Mouse (Mus musculus) erythroblast, embryonic 14.5 days (primary cell): ENCODE data around the gene Inafm1. TPM values are rescaled to one million over a fixed set of nuclear protein-coding genes. Genes with fewer than 3 reads are reported as not detected.
"Not testable (repeated sequence)": the region's sequence is repeated elsewhere in the genome, so short reads cannot be mapped to it uniquely, and the experiment has no call there.

ENCODE experiments used
- H3K27me3 ChIP-seq: 2 replicates; pipeline ENCODE4 v1.6.1; 2012; ENCODE audit warnings: inconsistent platforms; ENCODE audit not compliant: control insufficient read depth
- H3K36me3 ChIP-seq: 2 replicates; pipeline ENCODE4 v1.6.1; 2012; ENCODE audit warnings: mild to moderate bottlenecking, inconsistent platforms; ENCODE audit not compliant: control insufficient read depth
- H3K4me1 ChIP-seq: 2 replicates; pipeline ENCODE4 v1.6.1; 2012; ENCODE audit warnings: inconsistent platforms; ENCODE audit not compliant: control insufficient read depth
- H3K4me3 ChIP-seq: replicated peaks from 2 replicates; pipeline ENCODE3; 2012; ENCODE audit warnings: moderate library complexity, mild to moderate bottlenecking, inconsistent platforms
- H3K9me3 ChIP-seq: 2 replicates; pipeline ENCODE4 v1.6.1; 2012; ENCODE audit warnings: low read length, inconsistent platforms, mixed read lengths; ENCODE audit not compliant: control insufficient read depth
- GATA1 ChIP-seq: IDR thresholded peaks from 2 replicates; pipeline ENCODE4 v1.6.1; 2012; ENCODE audit warnings: low read length, inconsistent platforms, mixed read lengths
- TAL1 ChIP-seq: IDR thresholded peaks from 3 replicates; pipeline ENCODE4 v1.6.1; 2012; ENCODE audit warnings: low read length, inconsistent platforms, mixed read lengths
- polyA plus RNA-seq: library from polyadenylated mRNA; stranded (reverse); fragments of >175 nt; gene quantifications from 2 replicates; pipeline ENCODE4 v1.2.3, GENCODE M21; 2012

Inafm1 gene
- polyA plus RNA-seq, 1 experiment, result 7.9 TPM

DNA sequence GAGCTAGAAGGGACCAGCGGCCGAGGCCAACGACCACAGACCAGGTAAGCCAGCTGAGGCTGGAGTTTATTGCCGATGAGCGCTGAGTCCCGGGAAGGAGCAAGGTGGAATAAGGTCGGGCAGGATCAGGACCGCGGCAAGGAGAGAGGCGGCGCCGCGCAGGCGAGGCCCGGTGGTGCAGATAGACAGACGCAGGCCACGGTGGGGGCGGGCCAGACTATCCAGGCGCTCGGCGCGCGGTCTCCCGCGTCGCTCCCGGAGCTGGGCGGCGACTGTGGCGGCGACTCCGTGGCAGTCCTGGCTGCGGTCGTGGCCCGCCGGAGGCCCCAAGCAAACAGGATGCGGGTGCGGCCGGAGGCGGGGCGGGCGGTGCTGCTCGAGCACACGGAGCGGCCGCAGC lies 736 bp downstream of the Inafm1 start:
- TF ChIP-seq TAL1, result no peak; the same call in 2 of the 3 replicates
- no peak for TF ChIP-seq GATA1
- Histone ChIP-seq H3K27me3 (no peaks in the 10 kb centered on the region), H3K36me3 (peaks cover 62% of the 10 kb centered on the region), H3K4me3 (peak overlapping the region; percentile 86), H3K4me1 (peaks cover 84% of the 10 kb centered on the region), H3K9me3 (no peaks in the 10 kb centered on the region)

DNA sequence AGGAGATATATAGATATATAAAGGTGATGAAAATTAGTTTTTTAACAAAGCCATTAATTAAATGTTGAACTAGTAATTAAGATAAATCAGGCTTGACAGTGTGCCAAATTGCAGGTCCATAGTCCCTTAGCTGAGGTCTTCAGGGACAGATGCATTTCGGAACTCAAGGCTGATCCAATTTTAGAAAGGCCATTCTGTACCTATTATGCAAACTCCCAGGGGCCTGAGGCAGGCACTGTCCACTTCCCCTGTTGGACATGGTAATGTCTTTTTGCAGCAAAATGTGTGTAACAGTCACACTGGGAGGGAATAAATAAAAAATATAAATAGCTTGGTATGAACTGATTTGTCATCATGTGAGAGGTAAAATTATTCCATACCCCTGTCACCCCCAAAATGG lies 2.3 kb downstream of the Inafm1 start:
- Histone ChIP-seq H3K36me3 (peaks cover 46% of the 10 kb centered on the region), H3K4me1 (peaks cover 71% of the 10 kb centered on the region)

DNA sequence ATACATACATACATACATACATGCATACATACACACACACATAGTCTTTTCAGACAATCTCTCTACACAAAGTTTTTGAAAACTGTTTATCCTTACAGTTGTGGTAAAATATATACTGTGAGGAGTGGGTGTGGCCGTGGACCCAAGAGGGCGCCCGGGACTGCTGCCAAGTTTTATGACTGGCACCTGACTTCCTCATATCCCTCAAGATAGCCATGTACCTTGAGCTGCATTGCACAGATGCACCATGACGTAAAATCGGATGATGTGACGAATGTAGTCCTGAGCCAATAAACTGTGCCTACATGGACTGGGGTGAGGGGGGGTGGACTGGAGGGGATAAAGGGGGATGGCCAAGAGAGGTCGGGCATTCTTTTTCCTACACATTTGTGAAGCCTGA lies 6.8 kb downstream of the Inafm1 start:
- not testable (repeated sequence) for H3K4me3 ChIP-seq, H3K27me3 ChIP-seq, H3K9me3 ChIP-seq
- H3K36me3 ChIP-seq, result peaks cover 26% of the 10 kb centered on the region
- H3K4me1 ChIP-seq, result peaks cover 29% of the 10 kb centered on the region

More for the DNA sequence above, 2.3 kb downstream of the Inafm1 start:
- Histone ChIP-seq H3K4me3 (peak overlapping the region; percentile 86), H3K27me3 (no peaks in the 10 kb centered on the region), H3K9me3 (no peaks in the 10 kb centered on the region)
- TF ChIP-seq TAL1 (no peak), GATA1 (no peak)

DNA sequence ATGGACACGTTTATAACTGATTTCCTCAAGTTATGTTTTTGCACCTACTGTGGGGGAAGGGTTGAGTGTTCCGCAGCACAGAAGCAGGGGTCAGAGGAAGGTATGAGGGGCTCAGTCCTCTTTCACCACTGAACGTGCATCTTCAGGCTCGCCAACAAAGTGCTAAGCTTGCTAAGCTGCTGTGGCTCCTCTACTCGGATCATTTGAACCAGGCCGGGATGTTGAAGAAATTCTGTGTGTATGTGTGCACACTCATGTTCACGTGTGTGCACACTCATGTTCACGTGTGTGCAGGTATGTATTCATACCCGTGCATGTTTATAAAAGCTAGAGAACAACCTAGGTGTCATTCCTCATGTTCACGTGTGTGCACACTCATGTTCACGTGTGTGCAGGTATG lies 7.6 kb downstream of the Inafm1 start:
- Histone ChIP-seq H3K27me3 (no peaks in the 10 kb centered on the region), H3K9me3 (peaks cover 2% of the 10 kb centered on the region; the same call in 1 of the 2 replicates), H3K4me3 (no peak overlapping the region), H3K36me3 (peaks cover 19% of the 10 kb centered on the region), H3K4me1 (peaks cover 22% of the 10 kb centered on the region)
- no peak for TF ChIP-seq GATA1
- TF ChIP-seq TAL1, result no peak

DNA sequence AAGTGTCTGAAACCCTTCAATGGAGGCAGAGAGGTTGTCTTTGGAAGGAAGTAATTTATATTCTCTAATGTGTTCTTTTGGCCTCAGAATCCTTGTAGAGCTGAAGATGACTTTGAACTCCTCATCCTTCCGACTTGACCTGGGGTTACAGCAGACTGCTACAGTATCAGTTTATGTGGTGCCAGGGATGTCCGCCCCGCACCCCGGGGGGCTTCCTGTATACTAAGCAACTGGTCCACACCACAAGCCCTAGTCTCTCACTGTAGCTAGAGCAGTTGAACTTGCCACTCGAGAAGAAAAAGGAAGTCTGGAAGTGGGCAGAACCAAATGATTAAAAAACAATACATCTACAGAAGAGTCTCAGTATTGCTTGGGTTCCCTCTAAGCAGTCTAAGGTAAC lies 9.6 kb downstream of the Inafm1 start:
- H3K4me1 ChIP-seq, result peaks cover 6% of the 10 kb centered on the region
- TF ChIP-seq GATA1, result no peak
- no peak for TF ChIP-seq TAL1
- H3K27me3 ChIP-seq, result no peaks in the 10 kb centered on the region
- H3K36me3 ChIP-seq, result peaks cover 10% of the 10 kb centered on the region
- H3K9me3 ChIP-seq, result peaks cover 2% of the 10 kb centered on the region; the same call in 1 of the 2 replicates
- H3K4me3 ChIP-seq, result no peak overlapping the region

DNA sequence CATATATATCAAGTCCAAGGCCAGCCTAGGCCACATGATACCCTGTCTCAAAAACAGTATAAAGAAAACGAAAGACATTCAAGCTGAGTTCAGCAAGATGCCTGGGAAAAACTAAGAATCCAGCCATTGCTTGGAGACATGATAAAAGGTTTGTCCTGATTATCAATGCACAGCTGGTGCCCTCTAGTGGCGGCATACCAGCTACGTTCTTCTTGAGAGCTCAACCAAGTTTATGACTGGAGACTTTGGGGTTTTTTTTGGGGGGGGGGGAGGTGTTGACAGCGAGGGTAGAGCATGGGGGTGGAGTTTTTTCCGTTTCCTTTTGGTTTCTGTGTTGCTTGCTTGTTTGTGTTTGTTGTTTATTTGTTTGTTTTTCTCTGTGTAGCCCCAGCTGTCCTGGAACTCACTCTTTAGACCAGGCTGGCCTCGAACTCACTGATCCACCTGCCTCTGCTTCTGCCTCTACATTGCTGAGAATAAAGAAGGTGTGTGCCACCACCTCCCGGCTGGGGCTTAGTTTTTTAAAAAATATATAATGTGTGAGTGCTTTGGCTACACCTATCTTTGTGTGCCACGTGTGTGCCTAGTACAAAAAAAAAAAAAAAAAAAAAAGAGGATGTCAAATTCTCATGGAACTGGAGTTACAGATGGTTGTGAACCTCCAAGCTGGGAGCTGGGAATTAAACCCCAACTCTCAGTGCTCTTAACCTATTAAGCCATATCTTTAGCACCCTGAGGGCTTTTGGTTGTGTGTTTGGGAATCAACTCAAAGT lies 10.2 kb downstream of the Inafm1 start:
- no peak overlapping the region for H3K4me3 ChIP-seq
- no peaks in the 10 kb centered on the region for H3K27me3 ChIP-seq
- peaks cover 4% of the 10 kb centered on the region for H3K36me3 ChIP-seq
- peaks cover 4% of the 10 kb centered on the region for H3K4me1 ChIP-seq
- TF ChIP-seq GATA1 (no peak), TAL1 (no peak)
- peaks cover 2% of the 10 kb centered on the region; the same call in 1 of the 2 replicates for H3K9me3 ChIP-seq

DNA sequence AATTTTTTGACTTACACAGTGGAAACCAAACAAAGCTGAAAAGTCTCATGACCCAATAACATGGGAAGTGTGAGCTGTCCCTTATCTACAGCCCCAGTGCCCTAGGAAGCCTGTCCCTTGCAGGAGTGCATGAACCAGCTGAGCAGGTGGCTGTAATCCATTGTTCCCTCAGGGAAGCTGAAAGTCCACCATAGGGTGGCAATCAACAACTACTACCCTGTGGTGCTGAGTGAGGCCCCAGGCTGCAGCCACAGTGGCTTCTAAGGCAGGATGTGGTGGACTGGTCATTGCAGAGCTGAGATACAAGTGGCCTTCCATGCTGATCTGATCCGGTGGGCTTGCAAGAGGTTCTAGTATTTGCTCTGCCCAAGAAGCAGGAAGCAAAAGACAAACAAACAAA lies 12.3 kb downstream of the Inafm1 start:
- Histone ChIP-seq H3K4me1 (peaks cover 3% of the 10 kb centered on the region), H3K9me3 (peaks cover 2% of the 10 kb centered on the region; the same call in 1 of the 2 replicates), H3K4me3 (no peak overlapping the region), H3K27me3 (peaks cover 3% of the 10 kb centered on the region), H3K36me3 (peaks cover 2% of the 10 kb centered on the region; the same call in 1 of the 2 replicates)
- TF ChIP-seq TAL1, result no peak
- no peak for TF ChIP-seq GATA1

DNA sequence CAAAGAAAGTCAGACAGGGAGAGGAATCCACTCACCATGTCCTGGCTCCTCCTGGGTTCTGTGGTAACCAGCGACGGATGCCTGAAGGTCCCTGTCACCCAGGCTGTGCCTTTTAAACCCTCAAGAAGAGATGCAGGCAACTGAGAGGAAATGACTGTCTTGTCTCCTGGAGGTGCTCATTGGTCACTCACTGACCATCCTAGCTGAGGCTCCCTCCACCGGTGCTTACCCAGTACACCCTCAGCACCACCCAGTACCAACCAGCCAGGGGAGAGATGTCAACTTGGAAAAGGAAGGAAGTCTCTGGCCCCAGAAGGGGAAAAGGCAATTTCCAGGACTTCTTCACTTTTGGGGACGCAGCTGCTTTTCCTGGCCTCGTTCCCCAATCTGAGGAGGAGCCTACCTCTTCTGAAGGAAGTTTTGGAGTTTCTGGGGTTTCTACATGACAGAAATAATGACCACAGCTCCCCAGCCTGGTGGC lies 14.3 kb downstream of the Inafm1 start, which contains the start of gene C5ar1:
Gene C5ar1 (minus strand): TSS at position 431 of the 481 bp plus-strand sequence.
- TF ChIP-seq TAL1 (no peak), GATA1 (no peak)
- Histone ChIP-seq H3K36me3 (no peaks in the 10 kb centered on the region), H3K27me3 (peaks cover 3% of the 10 kb centered on the region), H3K4me3 (no peak within 1 kb of the TSS), H3K9me3 (no peaks in the 10 kb centered on the region), H3K4me1 (peaks cover 3% of the 10 kb centered on the region)

DNA sequence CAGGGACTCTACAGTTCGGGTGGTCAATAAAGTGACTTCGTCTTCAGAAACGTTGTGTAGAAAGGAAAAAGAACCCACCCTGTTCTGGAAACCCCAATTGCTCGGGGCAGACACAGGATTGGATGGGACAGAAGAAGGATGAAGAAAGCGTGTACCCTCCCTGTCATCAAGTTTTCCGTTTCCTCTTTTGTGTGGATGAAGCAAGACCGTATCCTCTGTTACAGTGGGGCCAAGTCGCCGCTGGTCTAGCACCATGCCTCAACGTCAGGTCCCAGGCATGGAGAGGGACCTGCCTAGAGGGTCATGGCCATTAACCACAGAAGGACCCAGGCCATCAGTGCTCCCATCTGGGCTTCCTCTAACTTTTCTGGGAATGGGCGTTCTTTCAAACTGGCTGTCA lies 15.6 kb downstream of the Inafm1 start:
- Histone ChIP-seq H3K4me1 (peaks cover 1% of the 10 kb centered on the region), H3K36me3 (no peaks in the 10 kb centered on the region), H3K4me3 (no peak overlapping the region)

DNA sequence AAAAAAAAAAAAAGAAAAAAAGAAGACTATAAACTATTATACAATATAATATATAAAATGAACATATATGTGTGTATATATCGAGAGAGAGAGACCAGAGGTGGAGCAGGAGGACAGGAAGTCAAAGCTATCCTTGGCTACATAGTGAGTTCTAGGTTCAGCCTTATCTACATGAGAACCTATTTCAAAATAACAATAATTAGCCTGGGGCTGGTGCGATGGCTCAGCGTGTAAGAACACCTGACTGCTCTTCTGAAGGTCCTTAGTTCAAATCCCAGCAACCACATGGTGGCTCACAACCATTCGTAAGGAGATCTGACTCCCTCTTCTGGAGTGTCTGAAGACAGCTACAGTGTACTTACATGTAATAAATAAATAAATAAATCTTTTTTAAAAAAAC lies 17.5 kb downstream of the Inafm1 start:
- H3K4me3 ChIP-seq, H3K4me1 ChIP-seq, H3K36me3 ChIP-seq, H3K9me3 ChIP-seq, H3K27me3 ChIP-seq: not testable (repeated sequence)

More for the DNA sequence above, 15.6 kb downstream of the Inafm1 start:
- TF ChIP-seq GATA1 (no peak), TAL1 (no peak)
- Histone ChIP-seq H3K9me3 (no peaks in the 10 kb centered on the region), H3K27me3 (peaks cover 3% of the 10 kb centered on the region)
